Mouse (Mus musculus): ENCODE data around the gene Smpx.

GRCm38 (mm10) chrX:157655047-157655446 is 43.7 kb upstream of the Smpx start:
- TF ChIP-seq USF2 (IDR thresholded peaks at IDR 0.05; ENCODE audit: borderline replicate concordance in 1 of 2, insufficient read depth in 1 of 2, low read depth in 1 of 2, low read length in 2 of 2) (no peak), EP300 (IDR thresholded peaks at IDR 0.05; ENCODE audit: low read depth in 1 of 2, low read length in 2 of 2) (no peak), MAX (IDR thresholded peaks at IDR 0.05; ENCODE audit: low read length) (no peak), KAT2A (conservative IDR thresholded peaks at IDR 0.05; ENCODE audit: low read depth, low read length) (no peak), POLR2AphosphoS5 (IDR thresholded peaks at IDR 0.05; ENCODE audit: borderline replicate concordance, low read depth, low read length) (no peak), GABPA (IDR thresholded peaks at IDR 0.05; ENCODE audit: low read depth, low read length) (no peak), NELFE (IDR thresholded peaks at IDR 0.05; ENCODE audit: low read depth, low read length) (no peak), ELF1 (IDR thresholded peaks at IDR 0.05; ENCODE audit: low read depth, low read length) (no peak), ZKSCAN1 (IDR thresholded peaks at IDR 0.05; ENCODE audit: low read depth, low read length) (no peak), CTCF (IDR thresholded peaks at IDR 0.05 in 2 of 3, conservative IDR thresholded peaks at IDR 0.05 in 1 of 3; ENCODE audit: control insufficient read depth in 1 of 3, insufficient read depth in 1 of 3, low read depth in 2 of 3, low read length in 3 of 3, poor library complexity in 1 of 3, severe bottlenecking in 1 of 3) (no peak), MAFK (IDR thresholded peaks at IDR 0.05; ENCODE audit: borderline replicate concordance, low read depth, low read length) (no peak), MAZ (IDR thresholded peaks at IDR 0.05; ENCODE audit: low read depth, low read length) (no peak)

All from MEL (cell line).